Mouse (Mus musculus): ENCODE measurements at regions not wholly inside any gene's neighbourhood (a gene's known extent, or its start where the extent isn't known, plus 50 kb on each side); places are given as distances from the start of the nearest gene placed in this dataset.

DNA sequence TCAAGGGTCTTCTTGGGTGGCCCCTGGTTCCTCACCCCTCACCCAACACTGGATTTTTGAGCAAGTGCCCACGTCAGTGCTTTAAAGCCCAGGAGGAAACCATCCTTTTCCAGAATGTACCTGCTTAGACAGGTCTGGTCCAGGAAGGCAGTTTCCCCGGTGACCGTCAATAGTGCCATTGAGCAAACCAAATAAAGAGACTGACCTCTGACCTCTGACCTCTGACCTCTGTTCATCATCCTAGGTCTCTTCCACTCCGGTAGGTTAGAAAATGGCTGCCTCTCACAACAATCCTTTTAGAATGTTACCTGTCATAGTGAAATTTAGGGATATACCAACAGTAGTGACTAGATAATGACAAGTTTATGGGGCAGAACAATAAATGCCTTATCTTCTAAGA is 164.5 kb downstream of the Calcrl start:
- TF ChIP-seq POLR2A (IDR thresholded peaks at IDR 0.05; ENCODE audit: low read depth, low read length), result no peak
- no peak for TF ChIP-seq CTCF (IDR thresholded peaks at IDR 0.05; ENCODE audit: borderline replicate concordance, insufficient read depth, low read length)
